Mouse (Mus musculus): ENCODE results near the gene Nepro. TPM values are rescaled to one million over a fixed set of nuclear protein-coding genes. Genes with fewer than 3 reads are reported as not detected.

Nepro gene
- polyA plus RNA-seq, 1 experiment: 3.4 TPM

GRCm38 (mm10) chr16:44778538-44779147, 54.5 kb downstream of the Nepro start:
- no peak for TF ChIP-seq POLR2A (IDR thresholded peaks at IDR 0.05; ENCODE audit: extremely low read depth, insufficient read depth, low read length)
- TF ChIP-seq CTCF (IDR thresholded peaks at IDR 0.05; ENCODE audit: extremely low read depth, insufficient read depth, low read length): no peak
- Histone ChIP-seq H3K27ac (ENCODE audit: insufficient read depth, low read length) (no peak overlapping the region), H3K4me3 (ENCODE audit: insufficient read depth, low read length) (no peak overlapping the region), H3K4me1 (ENCODE audit: control insufficient read depth, insufficient read depth, low read length) (no peaks in the 10 kb centered on the region)

- TF ChIP-seq POLR2A (IDR thresholded peaks at IDR 0.05; ENCODE audit: extremely low read depth, insufficient read depth, low read length) (no peak), CTCF (IDR thresholded peaks at IDR 0.05; ENCODE audit: extremely low read depth, insufficient read depth, low read length) (no peak)
- Histone ChIP-seq H3K27ac (ENCODE audit: insufficient read depth, low read length) (no peak overlapping the region), H3K4me1 (ENCODE audit: control insufficient read depth, insufficient read depth, low read length) (no peaks in the 10 kb centered on the region), H3K4me3 (ENCODE audit: insufficient read depth, low read length) (no peak overlapping the region)
These were observed 55.4 kb downstream of the Nepro start for GRCm38 (mm10) chr16:44779494-44779893.

GRCm38 (mm10) chr16:44780751-44781150, 56.6 kb downstream of the Nepro start:
- Histone ChIP-seq H3K4me3 (ENCODE audit: insufficient read depth, low read length) (no peak overlapping the region), H3K27ac (ENCODE audit: insufficient read depth, low read length) (no peak overlapping the region), H3K4me1 (ENCODE audit: control insufficient read depth, insufficient read depth, low read length) (no peaks in the 10 kb centered on the region)
- no peak for TF ChIP-seq POLR2A (IDR thresholded peaks at IDR 0.05; ENCODE audit: extremely low read depth, insufficient read depth, low read length)

Other genes starting within 250 kb of the Nepro start
- gene Boc, start 165.4 kb upstream of the Nepro start, polyA plus RNA-seq (2012; rRNA removed): 14.2 and 14.3 TPM in 2 replicates
- 16.9 and 17.4 TPM in 2 replicates for gene Gtpbp8, start 22.1 kb downstream of the Nepro start, polyA plus RNA-seq (2012; rRNA removed)
- gene Cd200r1, start 41.4 kb downstream of the Nepro start, polyA plus RNA-seq (2012; rRNA removed): 0.62 and 0.75 TPM in 2 replicates
- 0.64 and 0.88 TPM in 2 replicates for gene Cd200r4, start 87.4 kb downstream of the Nepro start, polyA plus RNA-seq (2012; rRNA removed)
- not detected in 2 replicates for gene Cd200r2, start 142.8 kb downstream of the Nepro start, polyA plus RNA-seq (2012; rRNA removed)
- not detected in 2 replicates for gene Cd200r3, start 219.4 kb downstream of the Nepro start, polyA plus RNA-seq (2012; rRNA removed)